Mouse (Mus musculus) forelimb bud, embryonic 11.5 days (tissue): ENCODE data around the gene Taok1.
"Not testable (repeated sequence)": the region's sequence is repeated elsewhere in the genome, so short reads cannot be mapped to it uniquely, and the experiment has no call there.

Experiments
- DNase-seq: peaks from one replicate; pipeline ENCODE4 v3.0.0-alpha.2; 2012; ENCODE audit warnings: low read depth, low spot score

Gene Taok1

DNA sequence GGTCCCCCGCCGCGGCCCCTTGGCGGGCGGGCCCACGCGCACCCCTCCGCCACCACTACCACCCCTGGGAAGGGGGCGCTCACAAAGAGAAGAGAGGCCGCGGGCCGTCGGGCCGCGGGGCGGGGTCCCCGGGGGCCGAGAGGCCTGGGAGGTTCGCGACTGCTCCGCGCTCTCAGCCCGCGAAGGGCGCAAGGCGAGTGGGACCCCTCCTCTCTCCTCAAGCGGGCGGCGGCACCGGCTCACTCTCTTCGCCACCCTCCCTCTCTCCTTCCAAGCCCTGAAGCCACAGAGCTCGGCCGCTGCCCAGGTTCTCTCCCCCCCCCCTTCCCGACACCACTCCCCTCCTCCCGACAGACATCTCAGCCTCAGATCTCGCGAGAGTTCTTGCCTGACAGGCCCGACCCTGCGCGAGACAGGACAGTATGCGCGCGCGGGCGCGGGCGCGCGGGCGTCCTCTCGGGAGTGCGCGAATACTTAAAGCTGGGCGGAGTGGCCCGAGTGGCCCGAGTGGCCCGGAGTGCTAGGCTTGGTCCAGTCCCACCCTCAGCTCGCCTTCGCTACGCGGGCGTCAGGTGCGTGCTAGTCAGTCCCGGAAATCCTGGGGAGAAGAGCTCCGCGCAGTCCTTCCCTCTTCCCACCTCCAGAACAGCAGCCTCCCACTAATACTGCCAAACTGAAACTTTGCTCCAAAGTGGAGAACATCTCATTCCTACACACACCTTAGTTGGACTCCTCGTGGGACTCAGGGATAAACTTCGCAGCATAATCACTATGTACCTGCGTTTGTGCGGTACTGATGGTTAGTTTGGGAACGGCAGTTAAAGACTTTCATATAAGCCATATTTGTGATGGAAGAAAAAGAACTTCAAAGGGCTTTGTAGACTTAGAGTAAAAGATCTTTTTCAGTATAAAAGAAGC lies at the start of gene Taok1:
Taok1 (minus strand) TSS at position 278 of the 918 bp plus-strand sequence.
- DNase-seq: peak; percentile 98

DNA sequence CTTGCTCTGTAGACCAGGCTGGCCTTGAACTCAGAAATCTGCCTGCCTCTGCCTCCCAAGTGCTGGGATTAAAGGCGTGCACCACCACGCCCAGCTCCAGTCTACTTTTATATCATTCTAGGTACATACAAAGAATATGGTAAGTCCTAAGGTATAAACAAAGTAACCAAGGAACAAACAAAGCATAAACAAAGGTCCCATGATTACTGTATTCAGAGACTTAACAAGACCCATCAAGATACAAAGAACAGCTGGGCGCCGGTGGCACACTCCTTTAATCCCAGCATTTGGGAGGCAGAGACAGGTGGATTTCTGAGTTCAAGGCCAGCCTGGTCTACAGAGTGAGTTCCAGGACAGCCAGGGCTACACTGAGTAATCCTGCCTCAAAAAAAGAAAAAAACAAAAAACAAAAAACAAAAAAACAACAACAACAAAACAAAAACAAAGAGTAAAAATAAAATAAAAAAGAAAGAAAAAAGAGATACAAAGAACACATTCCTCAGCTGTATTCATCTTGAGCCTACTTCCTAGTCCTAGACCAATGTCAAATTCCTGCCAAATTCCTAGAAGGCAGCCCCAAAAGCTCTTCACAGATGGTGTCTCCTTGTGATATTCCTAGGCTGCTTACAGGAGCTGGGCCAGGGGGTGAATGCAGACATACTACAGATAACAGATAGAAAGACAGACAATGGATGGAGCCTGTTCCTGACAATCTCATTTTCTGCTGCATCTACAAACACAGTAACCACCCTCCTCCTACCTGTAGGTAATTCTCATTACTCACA lies 46.0 kb upstream of the Taok1 start:
- not testable (repeated sequence) for DNase-seq

DNA sequence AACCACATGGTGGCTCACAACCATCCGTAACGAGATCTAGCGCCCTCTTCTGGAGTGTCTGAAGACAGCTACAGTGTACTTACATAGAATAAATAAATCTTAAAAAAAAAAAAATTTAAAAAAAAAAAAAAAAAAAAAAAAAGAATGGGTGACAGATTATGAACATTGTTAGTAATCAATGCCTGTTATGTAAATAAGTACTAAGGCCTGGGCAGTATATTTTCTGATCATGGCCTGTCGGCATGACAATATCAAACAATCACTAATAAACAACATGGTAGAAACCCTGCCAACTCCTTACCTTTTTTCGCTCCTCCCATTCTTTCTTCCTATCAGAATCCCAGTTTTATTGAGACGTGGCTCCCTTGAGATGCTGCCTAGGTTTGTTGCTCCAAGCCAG lies 44.9 kb upstream of the Taok1 start:
- DNase-seq: no peak

DNA sequence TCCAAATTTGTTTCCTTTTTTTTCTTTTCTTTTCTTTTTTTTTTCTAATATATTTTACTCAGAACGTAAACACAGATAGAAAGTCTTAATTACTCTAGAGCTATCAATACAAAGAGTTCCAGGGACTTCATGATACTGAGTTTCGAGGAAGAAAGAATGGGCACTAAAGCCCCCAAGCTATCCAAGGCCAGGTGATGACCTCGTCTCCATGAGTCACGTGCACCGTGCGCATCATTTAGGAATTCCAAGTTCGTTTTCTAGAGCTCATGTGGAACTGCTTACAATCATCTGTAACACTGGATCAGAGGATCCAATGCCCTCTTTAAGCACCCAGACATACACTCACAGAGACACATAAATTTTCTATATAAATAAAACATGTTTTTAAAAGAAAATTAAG lies 41.3 kb upstream of the Taok1 start:
- no peak for DNase-seq

DNA sequence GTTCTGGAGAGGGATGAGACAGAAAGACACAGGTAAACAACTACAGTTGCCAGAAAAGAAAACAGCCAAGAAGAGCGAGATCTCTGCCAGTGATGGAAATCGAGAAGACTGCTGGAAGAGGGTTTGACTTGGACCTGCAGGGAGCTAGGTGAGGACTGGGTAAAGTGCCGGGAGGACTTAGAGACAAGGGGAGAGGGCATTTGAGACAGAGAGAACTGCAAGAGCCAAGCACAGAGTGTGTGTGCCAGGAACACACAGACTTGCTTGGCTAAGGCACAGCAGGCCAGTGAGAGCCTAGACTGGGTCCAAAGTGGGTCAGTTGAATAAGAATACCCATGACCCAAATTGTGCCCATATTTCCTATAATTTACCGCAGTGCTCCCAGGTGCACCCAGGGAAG lies 37.9 kb upstream of the Taok1 start:
- no peak for DNase-seq

DNA sequence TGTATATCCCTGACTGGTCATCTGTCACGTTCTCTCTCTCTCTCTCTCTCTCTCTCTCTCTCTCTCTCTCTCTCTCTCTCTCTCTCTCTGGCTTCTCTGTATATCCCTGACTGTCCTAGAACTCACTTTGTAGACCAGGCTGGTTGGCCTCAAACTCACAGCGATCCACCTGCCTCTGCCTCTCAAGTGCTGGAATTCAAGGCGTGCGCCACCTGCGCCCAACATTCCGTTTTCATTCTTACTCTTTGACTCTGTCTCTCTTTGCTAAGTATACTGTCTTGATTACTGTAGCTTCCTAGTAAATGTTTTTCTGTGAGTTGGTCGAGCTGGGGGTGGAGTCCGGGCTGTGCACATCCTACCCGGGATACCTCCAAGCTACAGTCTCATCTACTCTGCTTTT lies 33.8 kb upstream of the Taok1 start:
- no peak for DNase-seq

DNA sequence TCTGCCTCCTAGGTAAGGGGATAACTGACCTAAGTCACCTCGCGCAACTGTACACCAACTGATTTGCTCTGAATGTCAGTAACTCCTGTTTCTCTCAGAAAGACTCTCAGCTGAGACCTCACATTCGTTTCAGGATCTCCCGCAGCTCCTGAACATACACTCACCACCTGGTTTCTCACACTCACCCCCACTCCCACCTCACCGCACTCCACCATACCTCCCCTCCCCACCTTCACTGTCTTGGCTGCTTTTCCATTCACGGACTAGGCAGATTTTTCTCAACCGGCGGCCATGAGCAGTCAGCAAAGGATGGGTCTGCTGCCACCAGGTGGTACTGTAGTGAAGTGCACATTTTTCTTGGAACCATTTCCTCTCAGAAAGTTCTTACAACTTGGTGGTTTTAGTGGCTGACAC lies 22.6 kb upstream of the Taok1 start:
- DNase-seq: peak; percentile 81

DNA sequence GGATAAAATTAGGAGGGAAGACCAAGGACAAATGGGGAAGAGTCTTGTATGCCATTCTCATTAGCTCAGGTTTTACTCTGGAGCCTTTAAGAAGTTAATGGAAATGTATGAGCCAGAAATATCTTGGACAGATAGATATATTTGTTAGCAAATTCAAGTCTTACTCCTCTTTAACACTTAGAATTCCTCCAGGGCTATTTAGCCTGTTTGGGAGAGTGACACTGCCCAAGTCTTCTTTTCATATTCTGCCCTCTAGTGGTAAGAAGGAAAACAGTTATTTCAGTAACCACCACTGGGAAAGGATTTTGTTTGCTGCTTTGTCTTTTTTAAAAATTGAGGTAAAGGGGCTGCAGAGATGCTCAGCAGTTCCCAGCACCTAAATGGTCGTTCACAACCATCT lies 21.9 kb upstream of the Taok1 start:
- DNase-seq: peak; percentile 52

DNA sequence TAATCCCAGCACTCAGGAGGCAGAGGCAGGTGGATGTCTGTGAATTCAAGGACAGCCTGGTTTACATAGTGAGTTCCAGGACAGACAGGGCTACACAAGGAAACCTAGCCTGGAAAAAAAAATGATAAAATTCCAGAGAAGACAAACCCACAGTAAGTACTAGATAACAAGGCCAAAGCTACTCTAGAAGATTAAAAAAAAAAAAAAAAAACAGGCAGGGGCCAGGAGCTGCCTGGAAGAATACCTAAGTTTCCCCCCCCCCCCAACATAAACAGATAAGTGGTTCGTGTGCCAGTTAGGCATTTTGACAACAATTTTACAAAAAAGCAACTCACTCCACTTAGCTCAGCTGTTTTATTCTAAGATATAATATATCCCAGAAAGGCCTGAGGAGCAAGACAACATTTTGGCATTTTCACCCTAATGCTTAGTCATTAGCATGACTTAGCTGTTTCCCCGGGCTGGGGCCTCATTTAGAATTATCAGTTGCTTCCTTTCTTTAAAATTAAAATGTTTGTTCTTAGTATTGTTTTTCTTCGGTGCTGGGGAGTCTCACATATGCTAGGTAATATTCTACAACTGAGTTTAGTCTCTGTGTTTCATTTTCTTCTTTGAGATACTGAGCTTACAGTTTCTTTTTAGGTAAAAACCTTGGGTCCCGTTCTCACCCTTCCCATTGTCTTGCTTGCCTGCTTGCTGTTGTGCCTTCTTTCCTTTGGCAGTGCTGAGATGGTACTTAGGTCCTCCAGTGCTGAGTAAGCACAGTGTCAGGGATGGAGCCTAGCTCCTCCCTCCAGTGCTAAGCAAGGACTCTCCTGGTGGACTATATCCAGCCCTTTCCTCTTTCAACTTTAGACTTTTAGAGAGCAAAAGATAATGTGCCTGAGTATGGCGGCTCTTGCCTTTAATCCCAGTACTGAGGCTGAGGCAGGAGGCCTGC lies 19.3 kb upstream of the Taok1 start:
- no peak for DNase-seq

DNA sequence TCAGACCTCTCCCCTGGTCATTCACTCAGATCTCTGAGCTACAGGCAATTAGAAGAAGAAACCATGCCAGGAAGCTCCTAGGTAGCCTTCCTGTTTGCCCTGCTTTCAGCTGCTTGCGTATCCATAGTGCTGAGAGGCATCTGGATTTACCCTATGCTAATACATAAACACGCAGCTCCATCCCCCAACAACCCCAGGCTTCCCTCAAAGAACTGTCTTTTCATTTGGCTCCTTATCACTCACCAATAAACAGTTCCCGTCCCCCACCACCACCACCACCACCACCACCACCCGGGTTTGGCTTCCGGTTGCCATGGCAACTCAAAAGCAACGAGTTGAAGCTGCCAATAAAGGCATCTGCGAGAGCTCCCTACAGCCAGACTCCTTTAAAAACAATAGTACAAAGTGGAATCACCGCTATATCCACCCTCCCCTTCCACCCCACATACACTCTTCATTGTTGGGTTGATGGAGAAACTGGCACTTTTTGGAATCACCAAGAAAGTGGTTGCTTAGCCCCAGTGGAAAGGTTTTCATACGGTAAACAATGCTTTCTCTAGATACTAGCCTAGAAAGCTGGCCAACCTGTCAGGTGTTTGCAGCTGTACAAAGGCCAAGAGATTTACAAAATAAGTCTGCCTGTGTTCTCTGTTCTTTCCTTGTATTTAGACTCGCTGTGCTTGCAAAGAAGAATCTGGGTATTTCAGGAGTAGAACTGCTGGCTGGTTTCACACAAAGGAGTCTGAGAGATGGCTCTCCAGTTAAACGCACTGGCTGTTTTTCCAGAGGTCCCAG lies 17.6 kb upstream of the Taok1 start:
- DNase-seq: peak; percentile 50

DNA sequence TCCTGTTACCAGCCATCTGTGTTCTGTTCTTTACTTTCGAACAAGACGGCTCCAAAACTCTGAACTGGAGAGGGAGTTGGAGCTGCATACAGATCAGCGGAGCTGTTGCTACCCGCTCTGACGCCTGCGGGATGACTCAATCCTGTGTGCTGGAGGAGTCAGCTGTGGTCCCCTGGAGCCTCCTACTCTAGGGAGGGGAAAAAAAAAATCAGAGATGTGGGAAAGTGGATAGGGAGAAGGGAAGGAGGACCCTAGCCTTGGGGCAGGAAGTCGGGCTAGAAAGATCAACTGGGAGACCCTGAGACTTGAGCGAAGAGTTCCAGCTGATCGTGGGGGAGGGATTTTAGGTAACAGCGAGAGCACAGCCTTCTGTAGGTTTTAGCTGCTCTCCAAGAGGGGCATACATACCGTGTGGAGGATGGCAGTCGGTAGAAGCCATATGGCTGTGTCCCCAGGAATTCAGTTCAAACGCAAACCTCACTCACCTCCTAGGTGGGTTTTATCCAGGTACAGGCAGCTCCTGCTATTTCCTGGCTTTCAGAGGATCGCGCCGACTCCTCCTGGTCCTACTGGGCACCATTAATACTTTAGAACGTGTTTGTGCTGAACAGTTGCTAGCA lies 16.9 kb upstream of the Taok1 start:
- peak; percentile 16 for DNase-seq

DNA sequence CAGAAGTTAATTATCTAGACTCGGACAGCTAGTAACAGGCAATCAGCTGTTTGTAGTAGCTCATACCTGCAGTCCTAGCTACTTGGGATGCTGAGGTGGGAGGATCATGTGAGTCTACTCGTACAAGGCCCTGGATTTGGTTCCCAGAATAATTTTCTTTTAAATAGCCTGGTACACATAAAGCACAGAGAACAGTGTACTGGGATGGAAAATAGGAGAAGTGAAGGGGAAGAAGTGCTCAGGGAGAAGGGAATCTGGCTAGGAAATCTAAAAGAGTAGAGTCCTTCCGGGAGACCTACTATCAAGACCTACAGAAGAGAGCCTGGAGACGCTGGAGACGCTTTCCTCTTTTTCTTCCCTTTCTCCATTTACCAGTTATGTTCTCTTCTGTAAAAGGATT lies 16.4 kb upstream of the Taok1 start:
- no peak for DNase-seq

DNA sequence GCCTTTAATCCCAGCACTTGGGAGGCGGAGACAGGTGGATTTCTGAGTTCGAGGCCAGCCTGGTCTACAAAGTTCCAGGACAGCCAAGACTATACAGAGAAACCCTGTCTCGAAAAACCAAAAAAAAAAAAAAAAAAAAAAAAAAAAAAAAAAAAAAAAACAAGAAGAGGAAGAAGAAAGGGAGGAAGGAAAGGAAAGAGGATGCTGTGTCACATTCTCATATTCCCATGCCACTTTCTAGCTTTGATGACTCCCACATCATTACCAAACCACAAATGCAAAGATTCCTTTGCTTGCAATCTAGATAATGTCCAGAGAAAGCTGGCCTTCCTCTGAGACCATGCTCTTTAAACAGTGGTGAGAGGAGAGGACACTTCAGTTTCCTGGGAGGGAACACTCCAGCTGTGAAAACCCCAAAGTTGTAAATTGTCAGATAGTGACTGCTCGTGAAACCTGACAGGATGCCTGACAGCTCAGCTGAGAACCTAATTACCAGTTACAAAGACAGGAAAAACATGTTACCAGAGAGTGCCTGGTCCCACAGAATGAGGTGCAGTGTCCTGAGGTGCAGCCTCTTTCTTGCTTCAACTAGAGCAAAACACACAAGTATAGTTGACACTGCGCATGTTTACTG lies 14.4 kb upstream of the Taok1 start:
- DNase-seq: no peak

DNA sequence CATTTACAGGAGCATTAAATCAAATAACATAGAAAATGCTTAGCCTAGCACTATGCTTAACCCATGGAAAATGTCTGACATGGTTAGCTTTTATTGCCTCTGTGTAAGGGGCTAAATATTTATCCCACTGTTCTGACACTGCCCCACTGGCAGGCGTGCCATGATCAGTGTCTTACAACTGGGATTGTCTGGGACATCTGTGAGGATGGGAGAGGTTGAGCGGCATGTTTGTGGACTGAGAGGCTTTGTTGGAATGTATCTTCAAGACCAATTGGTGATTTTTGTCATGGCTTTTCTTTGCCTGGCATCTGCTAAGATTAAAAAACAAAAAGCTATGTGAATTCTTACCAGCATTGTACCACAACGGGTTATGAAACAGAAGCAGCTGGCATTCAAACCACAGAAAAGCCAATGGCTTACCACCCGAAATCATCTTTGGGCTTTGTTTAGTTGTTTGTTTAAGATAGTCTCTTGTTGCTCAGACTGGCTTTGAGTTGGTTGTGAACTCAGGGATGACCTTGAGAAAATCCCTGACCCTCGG lies 7.5 kb upstream of the Taok1 start:
- DNase-seq: no peak

DNA sequence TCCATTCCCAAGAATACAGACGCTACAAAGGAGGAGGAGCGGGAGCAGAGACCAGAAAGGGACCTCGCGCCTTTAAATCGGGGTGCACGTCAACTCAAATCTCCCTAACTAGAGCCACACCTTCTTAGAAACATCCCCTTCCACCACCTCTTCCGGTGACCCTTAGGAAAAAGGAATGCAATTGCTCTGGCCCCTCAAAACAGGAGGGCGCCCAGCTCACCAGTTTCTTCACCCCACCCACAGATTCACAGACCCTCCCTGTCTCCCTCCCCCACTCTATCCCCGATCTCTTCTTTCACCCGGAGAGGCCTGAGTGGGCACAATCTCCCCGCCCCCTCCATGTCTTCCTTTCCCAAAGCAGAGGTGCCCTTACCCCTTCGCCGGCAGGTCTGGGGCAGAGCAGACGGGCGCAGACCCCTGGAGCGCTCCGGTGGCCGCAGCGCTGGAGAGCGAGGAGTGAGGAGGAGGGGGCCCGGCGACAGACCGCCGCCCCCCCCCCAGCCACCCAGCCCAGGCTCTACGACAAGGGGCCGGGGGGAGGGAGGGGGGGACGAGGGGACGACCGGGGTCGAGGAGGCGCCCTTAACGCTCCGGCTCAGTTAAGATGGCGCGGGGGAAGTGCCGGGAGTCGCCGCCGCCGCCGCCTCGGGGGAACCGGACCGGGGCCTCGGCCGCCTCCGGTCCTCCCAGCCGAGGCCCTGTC lies 629 bp downstream of the Taok1 start:
- peak; percentile 34 for DNase-seq

DNA sequence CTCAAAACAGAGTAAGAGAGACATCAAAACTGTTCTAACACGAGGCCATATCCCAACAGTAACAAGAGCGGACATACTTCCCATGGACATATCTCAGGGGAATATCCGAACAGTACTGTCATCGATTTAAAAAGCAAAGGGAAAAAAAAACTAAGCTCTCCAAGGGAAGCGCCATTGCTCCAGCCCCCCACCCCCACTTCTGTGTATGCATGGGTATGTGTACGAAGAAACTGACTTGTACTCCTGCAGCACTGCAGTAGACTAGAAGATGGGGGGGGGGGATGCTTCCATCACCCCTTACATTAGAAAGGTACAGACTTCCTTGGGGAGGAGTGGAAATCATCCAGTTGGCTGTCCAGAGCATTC lies 1.2 kb downstream of the Taok1 start:
- DNase-seq: no peak

DNA sequence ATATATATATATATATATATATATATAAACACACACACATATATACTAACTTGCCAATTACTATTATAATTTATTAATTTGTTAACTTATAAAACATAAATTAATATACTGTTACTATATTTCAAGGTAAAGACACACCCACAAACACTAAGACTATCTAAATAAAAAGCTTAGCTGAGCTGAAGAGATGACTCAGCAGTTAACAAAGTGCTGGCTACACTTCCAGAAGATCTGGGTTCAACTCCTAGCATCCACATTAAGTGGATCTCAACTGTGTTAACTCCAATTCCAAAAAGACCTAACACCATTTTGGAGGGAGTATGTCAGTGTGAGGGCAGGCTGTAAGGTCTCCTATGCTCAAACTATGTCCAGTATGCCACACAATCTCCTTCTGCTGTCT lies 10.3 kb downstream of the Taok1 start:
- no peak for DNase-seq

DNA sequence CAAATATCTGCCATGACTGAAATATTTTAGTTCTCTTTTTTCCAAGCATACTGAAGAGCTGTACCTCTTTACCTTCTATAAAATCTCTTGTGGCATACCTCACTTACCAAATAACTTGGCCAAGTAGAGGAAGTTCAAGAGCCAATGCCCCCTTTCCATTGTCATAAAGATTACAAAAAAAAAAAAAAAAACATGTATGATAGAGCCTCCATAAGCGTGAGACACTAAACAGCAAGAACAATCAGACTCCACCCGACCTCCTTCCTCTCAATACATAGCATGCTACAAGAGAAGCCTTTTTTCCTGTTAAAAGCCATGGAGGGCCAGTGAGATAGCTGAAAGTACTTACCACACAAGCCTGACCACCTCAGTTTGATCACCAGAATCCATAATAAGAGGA lies 16.2 kb downstream of the Taok1 start:
- DNase-seq: no peak

DNA sequence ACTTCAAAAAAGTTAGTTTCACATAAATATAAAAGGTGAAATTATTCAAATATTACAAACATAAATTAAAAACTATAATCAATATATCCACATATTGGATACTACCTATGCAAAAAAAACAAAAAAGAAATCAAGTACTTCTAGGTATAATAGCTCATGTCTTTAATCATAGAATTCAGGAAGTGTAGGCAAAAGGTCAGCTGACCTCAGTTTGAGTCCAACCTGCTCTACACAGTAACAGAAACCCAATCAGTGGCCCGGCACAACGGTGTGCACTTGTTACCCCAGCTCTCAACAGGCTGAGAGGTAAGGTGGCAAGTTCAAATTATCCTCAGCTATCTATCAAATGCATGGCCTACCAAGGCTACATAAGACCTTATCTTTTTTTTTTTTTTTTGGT lies 16.8 kb downstream of the Taok1 start:
- no peak for DNase-seq
